Mouse (Mus musculus) cerebellum, adult 2 months (tissue): ENCODE data around the gene Bud23. TPM values are rescaled to one million over a fixed set of nuclear protein-coding genes. Genes with fewer than 3 reads are reported as not detected.
A peak's percentile ranks its signal among the peaks of the same experiment; 100 is the strongest.

Experiments used
- DNase-seq, 2 experiments: peaks; one replicate each; pipeline ENCODE4 v3.0.0; 2021
- H3K27ac ChIP-seq: fragments of 200-500 bp; 2 replicates; pipeline ENCODE4 v1.5.1; 2012; ENCODE audit warnings: low read length, control low read depth, inconsistent platforms; ENCODE audit not compliant: insufficient read depth
- H3K27me3 ChIP-seq: fragments of 200-500 bp; 2 replicates; pipeline ENCODE4 v1.6.1; 2012; ENCODE audit warnings: inconsistent platforms, mild to moderate bottlenecking, low read length, moderate library complexity; ENCODE audit not compliant: control insufficient read depth, insufficient read depth
- H3K4me1 ChIP-seq: fragments of 200-500 bp; 2 replicates; pipeline ENCODE4 v1.6.1; 2011; ENCODE audit warnings: low read length; ENCODE audit not compliant: control insufficient read depth, insufficient read depth
- H3K4me3 ChIP-seq: fragments of 200-500 bp; replicated peaks from 2 replicates; pipeline ENCODE3; 2011; ENCODE audit warnings: mild to moderate bottlenecking, low read depth, low read length, control low read depth; ENCODE audit not compliant: insufficient read depth
- CTCF ChIP-seq: fragments of 200-500 bp; IDR thresholded peaks from 2 replicates; pipeline ENCODE4 v1.5.1; 2011; ENCODE audit warnings: low read depth, mild to moderate bottlenecking, control low read depth, low read length, moderate library complexity, borderline replicate concordance; ENCODE audit not compliant: insufficient read depth
- POLR2A ChIP-seq: fragments of 200-500 bp; IDR thresholded peaks from 2 replicates; pipeline ENCODE4 v1.6.1; 2011; ENCODE audit warnings: low read length, control low read depth, borderline replicate concordance; ENCODE audit not compliant: insufficient read depth
- WGBS: fragments of 180-500 bp; shearing (Covaris S2); methylation state at CpG from one replicate; pipeline ENCODE4 v1.1.7; 2018; 5-methylcytosine and 5-hydroxymethylcytosine counted together
- polyA plus RNA-seq: library from polyadenylated mRNA; depleted of rRNA; stranded (reverse); fragments of >200 nt; gene quantifications from 2 replicates; pipeline ENCODE4 v1.2.3, GENCODE M21; 2012

Bud23 gene
- polyA plus RNA-seq, 1 experiment = 72.8 TPM

DNA sequence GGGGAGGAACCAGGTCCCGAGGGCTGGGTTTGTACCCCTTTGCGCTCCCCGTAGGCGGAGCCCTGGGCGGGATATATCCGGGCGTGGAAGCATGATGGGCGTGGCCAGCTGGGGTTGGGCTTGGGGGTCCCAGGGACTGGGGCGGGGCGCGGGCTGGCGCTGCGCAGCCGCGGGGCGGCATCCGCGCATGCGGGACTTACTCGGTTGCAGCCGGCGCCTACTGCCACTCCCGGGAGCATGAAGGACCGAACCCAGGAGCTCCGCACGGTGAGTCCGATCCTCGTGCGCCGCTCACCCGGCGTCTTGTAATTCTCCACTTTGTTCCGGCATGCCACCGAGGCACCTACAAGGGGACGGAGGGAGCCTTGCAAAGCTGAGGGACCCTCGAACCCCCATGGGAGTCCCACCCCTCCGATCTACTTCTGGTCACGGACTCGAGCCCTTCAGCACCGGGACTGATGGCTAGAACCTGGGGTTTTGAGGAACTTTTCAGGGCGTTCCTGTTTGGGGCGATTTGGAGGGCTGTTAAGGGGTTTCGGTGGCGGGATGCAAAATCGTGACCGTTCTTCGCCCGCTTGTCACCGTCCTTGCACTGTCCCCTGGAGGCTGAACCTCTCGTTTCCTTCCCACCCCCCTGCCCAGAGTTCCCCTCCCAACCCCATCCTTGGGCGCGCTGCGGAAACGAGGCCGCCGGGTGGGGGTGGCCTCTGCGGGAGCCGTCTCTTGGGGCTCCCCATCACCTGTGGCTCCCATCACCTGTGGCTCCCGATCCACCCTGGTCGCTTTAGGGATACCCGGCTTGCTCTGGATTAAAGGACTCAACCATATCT, 41.2 kb downstream of the Bud23 start, which contains the start of gene Stx1a:
Gene Stx1a (plus strand): TSS at position 139 of the 830 bp plus-strand sequence.
- peak within 1 kb of the TSS; percentile 62 for H3K4me3 ChIP-seq
- no peaks in the 10 kb centered on the region for H3K27me3 ChIP-seq
- DNase-seq = peak; percentile 61 to 62
- TF ChIP-seq POLR2A (no peak), CTCF (no peak)
- no peak within 1 kb of the TSS for H3K27ac ChIP-seq
- peaks cover 11% of the 10 kb centered on the region for H3K4me1 ChIP-seq
- 2% methylated on average over 61 of the region's 61 CpGs for WGBS

DNA sequence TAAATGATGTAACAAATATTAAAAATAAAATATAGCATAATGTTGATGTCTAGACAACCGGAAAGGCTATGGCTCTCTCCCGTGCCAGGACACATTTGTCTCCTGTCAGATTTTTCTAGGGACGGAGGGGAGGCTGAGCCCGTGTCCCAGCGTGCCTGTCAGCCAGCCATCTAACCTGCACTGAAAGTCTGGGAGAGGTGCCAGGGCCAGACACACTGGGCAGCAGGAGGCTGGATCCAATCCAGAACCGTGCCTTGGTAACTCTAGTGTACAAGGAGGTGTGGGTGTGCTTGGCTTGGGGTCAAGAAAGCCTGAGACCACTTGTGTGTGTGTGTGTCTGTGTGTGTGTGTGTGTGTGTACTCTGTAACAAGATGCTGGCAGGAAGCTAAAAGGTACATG, 42.9 kb downstream of the Bud23 start:
- H3K27me3 ChIP-seq = no peaks in the 10 kb centered on the region
- H3K27ac ChIP-seq = no peak overlapping the region
- TF ChIP-seq POLR2A (no peak), CTCF (no peak)
- DNase-seq = peak; percentile 93 to 95
- H3K4me1 ChIP-seq = peaks cover 10% of the 10 kb centered on the region
- WGBS = 3% methylated on average over 6 of the region's 6 CpGs
- no peak overlapping the region for H3K4me3 ChIP-seq

DNA sequence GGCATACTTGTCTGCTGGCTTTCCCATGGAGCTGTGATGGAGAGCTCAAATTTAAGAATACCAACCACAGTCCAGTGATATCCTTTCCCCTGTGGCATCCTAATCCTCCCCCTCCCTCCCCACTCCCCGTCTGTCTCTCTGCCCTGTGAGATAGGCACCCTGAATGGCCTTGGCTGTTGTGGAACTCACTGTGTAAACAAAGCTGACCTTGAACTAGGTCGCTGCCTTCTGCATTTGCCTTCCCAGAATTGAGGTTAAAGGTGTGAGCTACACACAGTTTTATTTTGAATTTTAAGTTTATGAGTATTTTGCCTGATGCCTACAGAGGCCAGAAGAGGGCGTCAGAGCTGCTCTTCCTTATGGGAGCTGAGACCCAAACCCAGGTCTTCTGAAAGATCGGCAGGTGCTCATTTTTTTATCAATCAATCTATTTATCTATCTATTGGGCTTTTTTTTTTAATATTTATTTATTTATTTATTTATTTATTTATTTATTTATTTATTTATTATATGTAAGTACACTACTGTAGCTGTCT, 48.5 kb downstream of the Bud23 start:
- no peak overlapping the region for H3K4me3 ChIP-seq
- TF ChIP-seq POLR2A = no peak
- 53% methylated on average over 4 of the region's 4 CpGs for WGBS
- DNase-seq = no peak
- peaks cover 3% of the 10 kb centered on the region for H3K4me1 ChIP-seq
- no peak overlapping the region for H3K27ac ChIP-seq
- H3K27me3 ChIP-seq = no peaks in the 10 kb centered on the region

DNA sequence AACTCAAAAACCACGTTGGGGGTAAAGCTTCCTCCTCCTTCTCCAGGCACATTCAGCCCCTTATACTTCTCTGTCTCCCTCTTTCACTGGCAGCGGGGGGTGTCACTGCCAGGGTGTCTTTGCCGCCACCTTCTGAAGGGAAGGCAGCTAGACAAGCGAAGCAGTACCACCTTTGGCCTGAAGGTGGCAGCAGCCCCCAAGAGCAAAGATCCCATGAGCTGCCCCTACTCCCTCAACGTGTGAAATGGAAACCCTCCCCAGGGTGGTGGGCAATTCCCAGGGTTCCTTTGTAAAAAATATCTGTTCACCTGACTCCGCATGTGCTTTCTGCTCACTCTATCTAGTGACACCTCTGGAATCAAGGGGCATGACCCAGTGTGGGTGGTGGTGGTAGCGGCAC, 49.3 kb downstream of the Bud23 start:
- DNase-seq = peak; percentile 77 to 89
- Histone ChIP-seq H3K4me3 (no peak overlapping the region), H3K27me3 (no peaks in the 10 kb centered on the region), H3K27ac (no peak overlapping the region), H3K4me1 (peaks cover 4% of the 10 kb centered on the region)
- TF ChIP-seq POLR2A (no peak), CTCF (peak; percentile 95)
- 14% methylated on average over 7 of the region's 7 CpGs for WGBS

DNA sequence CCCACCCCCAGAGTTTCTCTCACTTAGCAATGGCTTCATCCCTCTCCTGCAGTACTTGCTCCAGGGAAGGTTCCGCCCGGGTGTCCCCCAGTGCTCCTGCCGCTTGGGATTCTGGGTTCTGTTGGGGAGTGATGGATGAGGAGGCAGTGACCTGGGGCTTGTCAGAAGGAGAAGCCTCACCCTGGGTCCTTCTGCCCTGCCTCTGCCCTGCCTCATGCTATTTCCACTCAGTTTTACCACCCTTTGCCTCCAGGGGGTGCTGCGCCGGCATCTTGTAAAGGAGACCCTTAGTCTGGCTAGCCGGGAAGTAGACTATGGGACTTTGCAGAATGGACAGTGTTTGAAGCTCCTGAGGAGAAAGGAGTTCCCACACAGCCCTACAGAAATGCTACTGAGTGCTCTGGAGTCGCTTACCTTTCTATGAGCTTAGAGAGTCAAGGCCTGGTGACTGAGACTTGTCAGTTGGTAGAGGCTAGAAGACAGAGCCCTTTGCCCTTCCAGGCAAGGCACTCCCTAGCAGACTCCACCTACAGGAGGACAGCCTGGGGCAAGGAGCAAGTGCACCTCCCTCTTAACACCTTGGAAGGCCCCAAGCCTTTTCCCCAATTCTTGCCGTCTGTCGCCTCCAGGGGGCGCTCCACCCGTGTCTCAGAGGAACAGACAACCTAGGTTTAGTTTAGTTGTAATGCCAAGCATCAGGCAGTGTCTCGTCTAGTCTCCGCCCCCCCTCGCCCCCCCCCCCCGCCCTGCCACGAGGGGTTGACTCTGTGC, 51.9 kb downstream of the Bud23 start:
- TF ChIP-seq POLR2A = no peak
- TF ChIP-seq CTCF = peak; percentile 75
- DNase-seq = peak; percentile 74 to 83
- peaks cover 5% of the 10 kb centered on the region for H3K4me1 ChIP-seq
- no peak overlapping the region for H3K4me3 ChIP-seq
- H3K27me3 ChIP-seq = no peaks in the 10 kb centered on the region
- WGBS = 11% methylated on average over 15 of the region's 16 CpGs
- H3K27ac ChIP-seq = no peak overlapping the region

DNA sequence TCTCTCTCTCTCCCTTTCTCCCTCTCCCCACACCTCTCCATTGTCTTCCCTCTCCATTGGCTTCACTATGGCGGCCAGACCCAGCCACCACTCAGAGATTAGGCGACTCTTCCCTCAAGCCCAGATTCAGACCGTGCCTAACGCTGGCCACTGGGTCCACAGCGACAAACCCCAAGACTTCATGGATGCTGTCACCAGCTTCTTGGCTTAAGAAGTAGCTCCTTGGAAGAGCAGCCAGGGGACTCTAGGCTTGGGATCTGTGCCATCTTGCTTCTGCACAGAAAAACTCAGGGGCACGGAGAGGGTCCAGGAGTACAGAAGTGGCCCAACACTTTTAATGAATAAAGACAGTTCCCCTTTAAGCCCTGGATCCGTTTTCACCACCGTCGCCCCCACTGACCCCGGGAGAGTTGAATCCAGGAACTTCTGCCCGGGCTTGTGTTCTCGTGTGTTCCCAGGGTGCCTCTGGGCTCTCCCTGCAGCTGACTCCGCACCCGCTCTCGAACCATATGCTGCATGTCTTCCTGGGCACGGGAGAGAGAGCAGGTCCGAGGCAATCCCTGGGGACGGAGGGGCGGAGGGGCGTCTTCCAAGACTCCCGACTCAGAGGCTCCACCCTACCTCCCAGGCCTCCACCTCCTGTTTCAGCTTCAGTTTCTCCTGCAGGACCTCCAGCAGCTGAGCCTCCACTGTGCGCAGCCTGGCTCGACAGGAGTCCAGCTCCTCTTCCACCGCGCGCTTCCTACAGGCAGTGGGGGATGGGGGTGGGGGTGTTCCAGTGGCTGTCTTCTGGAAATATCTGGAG, 52.7 kb downstream of the Bud23 start:
- TF ChIP-seq CTCF (no peak), POLR2A (no peak)
- WGBS = 31% methylated on average over 26 of the region's 26 CpGs
- Histone ChIP-seq H3K4me1 (peaks cover 5% of the 10 kb centered on the region), H3K4me3 (no peak overlapping the region), H3K27ac (no peak overlapping the region), H3K27me3 (no peaks in the 10 kb centered on the region)
- DNase-seq = no peak

DNA sequence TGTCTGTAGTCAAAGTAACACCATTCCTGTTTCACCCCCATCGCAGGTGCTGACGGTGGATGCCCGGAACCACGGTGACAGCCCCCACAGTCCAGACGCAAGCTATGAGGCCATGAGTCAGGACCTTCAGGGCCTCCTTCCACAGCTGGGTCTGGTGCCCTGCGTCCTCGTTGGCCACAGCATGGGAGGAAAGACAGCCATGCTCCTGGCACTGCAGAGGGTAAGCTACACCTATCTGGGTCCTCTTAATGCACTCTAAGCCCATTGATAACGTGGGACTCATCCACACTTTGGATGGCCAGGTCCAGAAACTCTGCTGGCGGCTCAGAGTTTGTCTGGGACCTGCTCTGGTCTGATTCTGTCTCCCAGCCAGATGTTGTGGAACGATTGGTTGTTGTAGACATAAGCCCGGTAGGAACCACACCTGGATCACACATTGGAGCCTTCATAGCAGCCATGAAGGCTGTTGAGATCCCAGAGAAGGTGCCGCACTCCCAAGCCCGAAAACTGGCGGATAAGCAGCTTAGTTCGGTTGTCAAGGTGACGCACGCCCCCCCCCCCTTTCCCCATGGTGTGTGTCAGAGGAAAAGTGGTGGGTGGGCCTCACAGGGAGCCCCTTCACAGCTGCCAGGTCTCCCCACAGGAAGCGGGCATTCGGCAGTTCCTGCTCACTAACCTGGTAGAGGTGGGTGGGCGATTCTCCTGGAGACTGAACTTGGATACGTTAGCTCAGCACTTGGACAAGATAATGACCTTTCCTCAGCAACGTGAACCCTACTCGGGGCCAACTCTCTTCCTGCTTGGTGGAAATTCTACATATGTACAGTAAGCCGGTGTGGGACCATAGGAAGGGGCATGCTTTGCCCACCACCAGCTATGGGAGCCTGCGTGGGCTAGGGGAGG, 53.7 kb downstream of the Bud23 start:
- H3K27me3 ChIP-seq = no peaks in the 10 kb centered on the region
- WGBS = 72% methylated on average over 25 of the region's 25 CpGs
- peak in 1 of 2 experiments; percentile 25 for DNase-seq
- no peak overlapping the region for H3K27ac ChIP-seq
- peaks cover 5% of the 10 kb centered on the region for H3K4me1 ChIP-seq
- no peak for TF ChIP-seq POLR2A
- H3K4me3 ChIP-seq = no peak overlapping the region
